Mouse (Mus musculus) MEL (cell line): ENCODE measurements around the gene Myl12a. TPM values are rescaled to one million over a fixed set of nuclear protein-coding genes. Genes with fewer than 3 reads are reported as not detected.

Source experiments
- DNase-seq: peaks from one replicate; pipeline ENCODE4 v3.0.0; 2011; ENCODE audit warnings: low read depth, low spot score
- H3K27ac ChIP-seq: 2 replicates; pipeline ENCODE4 v1.5.1; 2012; ENCODE audit warnings: low read depth, mild to moderate bottlenecking, control low read depth, low read length, moderate library complexity; ENCODE audit not compliant: control insufficient read depth
- H3K27me3 ChIP-seq, 2 experiments: fragments of 150-350 bp in 1 of 2; sonication (generic) in 1 of 2; 2 replicates each; pipeline ENCODE4 v1.6.1; 2012; ENCODE audit warnings: low read length in 2 of 2, mild to moderate bottlenecking in 2 of 2, improper control_type of control experiment in 1 of 2, moderate library complexity in 1 of 2; ENCODE audit not compliant: insufficient read depth in 2 of 2, control insufficient read depth in 1 of 2
- H3K36me3 ChIP-seq, 2 experiments: 2 replicates each; pipeline ENCODE4 v1.6.1; 2012 to 2014; ENCODE audit warnings: low read length in 2 of 2, improper control_type of control experiment in 1 of 2, inconsistent platforms in 1 of 2, mild to moderate bottlenecking in 1 of 2; ENCODE audit not compliant: insufficient read depth in 2 of 2, control insufficient read depth in 1 of 2
- H3K4me1 ChIP-seq, 2 experiments: fragments of 150-350 bp in 1 of 2; sonication (generic) in 1 of 2; 2 replicates each; pipeline ENCODE4 v1.6.1; 2012; ENCODE audit warnings: low read length in 2 of 2, improper control_type of control experiment in 1 of 2, mild to moderate bottlenecking in 1 of 2; ENCODE audit not compliant: insufficient read depth in 2 of 2, control insufficient read depth in 1 of 2
- H3K4me3 ChIP-seq, 2 experiments: fragments of 150-350 bp in 1 of 2; sonication (generic) in 1 of 2; 2 replicates each; pipeline ENCODE4 v1.5.1; 2012; ENCODE audit warnings: low read depth in 2 of 2, low read length in 2 of 2, mild to moderate bottlenecking in 2 of 2, moderate library complexity in 2 of 2, control low read depth in 1 of 2, improper control_type of control experiment in 1 of 2; ENCODE audit not compliant: control insufficient read depth in 1 of 2, insufficient read depth in 1 of 2
- H3K79me2 ChIP-seq: 2 replicates; pipeline ENCODE4 v1.6.1; 2012; ENCODE audit warnings: mild to moderate bottlenecking, low read length, moderate library complexity; ENCODE audit not compliant: control insufficient read depth, poor library complexity, insufficient read depth
- H3K9ac ChIP-seq: 2 replicates; pipeline ENCODE4 v1.6.1; 2012; ENCODE audit warnings: low read depth, mild to moderate bottlenecking, control low read depth, low read length, moderate library complexity; ENCODE audit not compliant: control insufficient read depth, poor library complexity, severe bottlenecking
- H3K9me3 ChIP-seq: fragments of 150-350 bp; sonication (generic); replicated peaks from 2 replicates; pipeline ENCODE4 v1.6.1; 2012; ENCODE audit warnings: mild to moderate bottlenecking, low read length, improper control_type of control experiment, moderate library complexity; ENCODE audit not compliant: insufficient read depth
- BHLHE40 ChIP-seq: IDR thresholded peaks from 2 replicates; pipeline ENCODE4 v1.6.1; 2012; ENCODE audit warnings: low read depth, mild to moderate bottlenecking, inconsistent platforms, low read length, improper control_type of control experiment, borderline replicate concordance
- CHD2 ChIP-seq: IDR thresholded peaks from 2 replicates; pipeline ENCODE4 v1.6.1; 2011; ENCODE audit warnings: low read length, improper control_type of control experiment
- ELF1 ChIP-seq: IDR thresholded peaks from 2 replicates; pipeline ENCODE4 v1.6.1; 2014; ENCODE audit warnings: low read depth, mild to moderate bottlenecking, inconsistent platforms, low read length, improper control_type of control experiment, moderate library complexity
- GATA1 ChIP-seq: IDR thresholded peaks from 2 replicates; pipeline ENCODE4 v1.6.1; 2011; ENCODE audit warnings: low read depth, low read length, improper control_type of control experiment
- HCFC1 ChIP-seq: IDR thresholded peaks from 2 replicates; pipeline ENCODE4 v1.6.1; 2012; ENCODE audit warnings: low read depth, mild to moderate bottlenecking, inconsistent platforms, low read length, improper control_type of control experiment, moderate library complexity
- KAT2A ChIP-seq: conservative IDR thresholded peaks from 2 replicates; pipeline ENCODE4 v1.6.1; 2012; ENCODE audit warnings: low read depth, low read length, improper control_type of control experiment, inconsistent platforms
- MAFK ChIP-seq: IDR thresholded peaks from 2 replicates; pipeline ENCODE4 v1.6.1; 2011; ENCODE audit warnings: low read depth, mild to moderate bottlenecking, low read length, improper control_type of control experiment, borderline replicate concordance
- MAX ChIP-seq: IDR thresholded peaks from 2 replicates; pipeline ENCODE4 v1.6.1; 2011; ENCODE audit warnings: low read length, improper control_type of control experiment
- MAZ ChIP-seq: IDR thresholded peaks from 2 replicates; pipeline ENCODE4 v1.6.1; 2012; ENCODE audit warnings: low read depth, mild to moderate bottlenecking, inconsistent platforms, low read length, improper control_type of control experiment
- MXI1 ChIP-seq: IDR thresholded peaks from 2 replicates; pipeline ENCODE4 v1.6.1; 2011; ENCODE audit warnings: mild to moderate bottlenecking, low read depth, low read length, improper control_type of control experiment
- MYC ChIP-seq: IDR thresholded peaks from 2 replicates; pipeline ENCODE4 v1.6.1; 2011; ENCODE audit warnings: low read depth, mild to moderate bottlenecking, low read length, improper control_type of control experiment, moderate library complexity
- NELFE ChIP-seq: IDR thresholded peaks from 2 replicates; pipeline ENCODE4 v1.6.1; 2011; ENCODE audit warnings: low read depth, low read length, improper control_type of control experiment
- NRF1 ChIP-seq: IDR thresholded peaks from 2 replicates; pipeline ENCODE4 v1.6.1; 2014; ENCODE audit warnings: low read depth, mild to moderate bottlenecking, inconsistent platforms, low read length, improper control_type of control experiment, moderate library complexity; ENCODE audit not compliant: poor library complexity, insufficient read depth, severe bottlenecking
- POLR2AphosphoS2 ChIP-seq: IDR thresholded peaks from 2 replicates; pipeline ENCODE4 v1.6.1; 2011; ENCODE audit warnings: low read length, improper control_type of control experiment
- RAD21 ChIP-seq: IDR thresholded peaks from 2 replicates; pipeline ENCODE4 v1.6.1; 2011; ENCODE audit warnings: mild to moderate bottlenecking, low read depth, low read length, improper control_type of control experiment
- SIN3A ChIP-seq: IDR thresholded peaks from 2 replicates; pipeline ENCODE4 v1.6.1; 2012; ENCODE audit warnings: low read length, improper control_type of control experiment, inconsistent platforms
- SMC3 ChIP-seq: IDR thresholded peaks from 2 replicates; pipeline ENCODE4 v1.6.1; 2011; ENCODE audit warnings: low read depth, low read length, improper control_type of control experiment
- TAL1 ChIP-seq: IDR thresholded peaks from 2 replicates; pipeline ENCODE4 v1.6.1; 2012; ENCODE audit warnings: mild to moderate bottlenecking, inconsistent platforms, low read length, moderate library complexity, mixed read lengths
- TBP ChIP-seq: IDR thresholded peaks from 2 replicates; pipeline ENCODE4 v1.8.0; 2011; ENCODE audit warnings: low read depth, low read length, improper control_type of control experiment
- TCF12 ChIP-seq: IDR thresholded peaks from 2 replicates; pipeline ENCODE4 v1.6.1; 2014; ENCODE audit warnings: low read depth, mild to moderate bottlenecking, inconsistent platforms, low read length, improper control_type of control experiment, moderate library complexity
- UBTF ChIP-seq: IDR thresholded peaks from 2 replicates; pipeline ENCODE4 v1.6.1; 2012; ENCODE audit warnings: low read depth, mild to moderate bottlenecking, inconsistent platforms, low read length, improper control_type of control experiment, moderate library complexity, borderline replicate concordance; ENCODE audit not compliant: insufficient read depth
- USF2 ChIP-seq, 2 experiments: IDR thresholded peaks; 2 replicates each; pipeline ENCODE4 v1.6.1; 2011 to 2012; ENCODE audit warnings: improper control_type of control experiment in 2 of 2, low read length in 2 of 2, borderline replicate concordance in 1 of 2, inconsistent platforms in 1 of 2, low read depth in 1 of 2, mild to moderate bottlenecking in 1 of 2; ENCODE audit not compliant: insufficient read depth in 1 of 2
- ZC3H11A ChIP-seq: IDR thresholded peaks from 2 replicates; pipeline ENCODE4 v1.6.1; 2012; ENCODE audit warnings: low read depth, mild to moderate bottlenecking, inconsistent platforms, low read length, improper control_type of control experiment
- ZNF384 ChIP-seq: IDR thresholded peaks from 2 replicates; pipeline ENCODE4 v1.6.1; 2012; ENCODE audit warnings: low read depth, mild to moderate bottlenecking, inconsistent platforms, low read length, improper control_type of control experiment
- polyA plus RNA-seq, 2 experiments: library from polyadenylated mRNA; stranded (reverse) in 1 of 2; unstranded in 1 of 2; fragments of >175 nt in 1 of 2; fragments of >200 nt in 1 of 2; gene quantifications; 2 replicates each; pipeline versions ENCODE4 v1.2.1 to v1.2.4; 2012; ENCODE audit warnings: low replicate concordance in 2 of 2, low read depth in 1 of 2; ENCODE audit not compliant: insufficient read length in 2 of 2, insufficient read depth in 1 of 2, missing spikeins in 1 of 2
- total RNA-seq: library from RNA; depleted of rRNA; stranded (reverse); fragments of 300-350 nt; gene quantifications from 2 replicates; pipeline ENCODE4 v1.2.3, GENCODE M21; 2012

The Myl12a gene
- total and polyA plus RNA-seq, 3 experiments = 113 to 130 TPM; not detected in 1

GRCm38 (mm10) chr17:71001067-71001466 is 1.6 kb downstream of the Myl12a start (continued):
- no peak for TF ChIP-seq NRF1
- no peak for TF ChIP-seq GATA1
- TF ChIP-seq POLR2AphosphoS2 = no peak; the same call in 1 of the 2 replicates
- no peak for TF ChIP-seq BHLHE40
- peak; percentile 48; the same call in 1 of the 2 replicates for TF ChIP-seq MYC
- TF ChIP-seq UBTF = no peak
- no peak for TF ChIP-seq ZC3H11A
- TF ChIP-seq SMC3 = no peak
- no peak for TF ChIP-seq MAX
- no peak for TF ChIP-seq RAD21
- TF ChIP-seq TCF12 = 0 out of 2 replicates have a peak, but pooled peaks have one; percentile 4
- TF ChIP-seq KAT2A = no peak
- no peak for TF ChIP-seq MXI1
- TF ChIP-seq TAL1 = no peak
- no peak for TF ChIP-seq ZNF384
- no peak for TF ChIP-seq NELFE

GRCm38 (mm10) chr17:71000255-71000654 is 2.4 kb downstream of the Myl12a start:
- Histone ChIP-seq H3K36me3 (peaks cover 0 to 18% of the 10 kb centered on the region in 2 experiments; a peak in 3 of 4 replicates), H3K27me3 (no peaks in the 10 kb centered on the region), H3K9me3 (no peaks in the 10 kb centered on the region), H3K4me3 (peak overlapping the region in 1 of 2 experiments; percentile 94; a peak in 1 of 4 replicates), H3K9ac (no peak overlapping the region; the same call in 1 of the 2 replicates), H3K79me2 (peaks cover 48% of the 10 kb centered on the region), H3K4me1 (peaks cover 6 to 21% of the 10 kb centered on the region in 2 experiments; a peak in 3 of 4 replicates), H3K27ac (no peak overlapping the region)
- TF ChIP-seq KAT2A (no peak), USF2 (IDR thresholded peaks at IDR 0.05; ENCODE audit: borderline replicate concordance in 1 of 2, insufficient read depth in 1 of 2, low read depth in 1 of 2, low read length in 2 of 2) (no peak), NRF1 (no peak), TBP (no peak), SIN3A (no peak), ELF1 (no peak), RAD21 (no peak), MAZ (no peak), HCFC1 (no peak), MAFK (no peak), BHLHE40 (no peak), CHD2 (no peak)
- DNase-seq = no peak
